Mouse (Mus musculus) forebrain, embryonic 15.5 days (tissue): Measurements from ENCODE around the gene Rsf1. TPM values are rescaled to one million over a fixed set of nuclear protein-coding genes. Genes with fewer than 3 reads are reported as not detected.
A peak's percentile ranks its signal among the peaks of the same experiment; 100 is the strongest.

Source experiments
- ATAC-seq: fragments of 200-750 bp; cut with Nextera tagmentation; replicated peaks from 2 replicates; pipeline ENCODE4 v1.8.0; 2017; ENCODE audit warnings: mild to moderate bottlenecking, moderate TSS enrichment, moderate library complexity
- H3K27ac ChIP-seq: fragments of 300-500 bp; sonication (generic); replicated peaks from 2 replicates; pipeline ENCODE4 v1.5.1; 2015; ENCODE audit warnings: mild to moderate bottlenecking, inconsistent platforms
- H3K27me3 ChIP-seq: fragments of 300-500 bp; sonication (generic); 2 replicates; pipeline ENCODE4 v1.6.1; 2015; ENCODE audit warnings: inconsistent platforms
- H3K36me3 ChIP-seq: fragments of 300-500 bp; sonication (generic); 2 replicates; pipeline ENCODE4 v1.6.1; 2015; ENCODE audit warnings: mild to moderate bottlenecking, inconsistent platforms
- H3K4me1 ChIP-seq: fragments of 300-500 bp; sonication (generic); 2 replicates; pipeline ENCODE4 v1.6.1; 2015; ENCODE audit warnings: inconsistent platforms
- H3K4me2 ChIP-seq: fragments of 300-500 bp; sonication (generic); replicated peaks from 2 replicates; pipeline ENCODE4 v1.6.1; 2015; ENCODE audit warnings: mild to moderate bottlenecking, inconsistent platforms
- H3K4me3 ChIP-seq: fragments of 300-500 bp; sonication (generic); 2 replicates; pipeline ENCODE4 v1.5.1; 2015; ENCODE audit warnings: mild to moderate bottlenecking, inconsistent platforms
- H3K9ac ChIP-seq: fragments of 300-500 bp; sonication (generic); replicated peaks from 2 replicates; pipeline ENCODE4 v1.6.1; 2015; ENCODE audit warnings: mild to moderate bottlenecking, inconsistent platforms
- H3K9me3 ChIP-seq: fragments of 300-500 bp; sonication (generic); 2 replicates; pipeline ENCODE4 v1.6.1; 2016; ENCODE audit warnings: inconsistent platforms
- WGBS: fragments of 180-500 bp; shearing (Covaris S2); methylation state at CpG from one replicate; pipeline ENCODE4 v1.1.7; 2015; ENCODE audit warnings: mixed read lengths; 5-methylcytosine and 5-hydroxymethylcytosine counted together
- polyA plus RNA-seq: library from polyadenylated mRNA; unstranded; fragments of >200 nt; fragmentation: Nextera tagmentation; extraction: Ambion mirVana; gene quantifications from 2 replicates; pipeline ENCODE4 v1.2.1, GENCODE M21; 2015

The Rsf1 gene
- polyA plus RNA-seq, 1 experiment from 2014 or later: 39.9 TPM

DNA sequence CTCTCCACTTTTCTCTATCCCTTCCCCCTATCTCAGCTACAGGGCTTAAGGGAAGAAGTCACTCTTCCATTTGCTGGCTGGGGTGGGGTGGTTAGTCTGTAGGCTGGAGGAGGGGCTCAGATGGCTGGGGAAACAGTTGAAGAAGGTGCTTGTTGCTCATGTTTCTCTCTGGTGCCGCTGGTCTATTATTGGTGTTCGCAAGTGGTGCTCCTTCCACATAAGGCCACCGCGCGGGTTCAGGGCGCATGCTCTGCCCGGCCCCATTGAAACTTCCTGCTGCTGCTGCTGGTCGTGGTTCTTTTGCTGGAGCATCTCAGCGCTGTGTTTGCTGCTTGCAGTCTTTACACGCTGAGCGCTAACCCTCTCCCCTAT, 1.1 kb downstream of the Rsf1 start:
- Histone ChIP-seq H3K27me3 (no peaks in the 10 kb centered on the region), H3K4me1 (peaks cover 21% of the 10 kb centered on the region), H3K9me3 (no peaks in the 10 kb centered on the region), H3K4me3 (peak overlapping the region; percentile 98), H3K36me3 (no peaks in the 10 kb centered on the region), H3K4me2 (peak overlapping the region; percentile 64), H3K27ac (peak overlapping the region; percentile 99), H3K9ac (peak overlapping the region; percentile 100)
- ATAC-seq: peak; percentile 42
- under 1% methylated on average over 11 of the region's 11 CpGs for WGBS

DNA sequence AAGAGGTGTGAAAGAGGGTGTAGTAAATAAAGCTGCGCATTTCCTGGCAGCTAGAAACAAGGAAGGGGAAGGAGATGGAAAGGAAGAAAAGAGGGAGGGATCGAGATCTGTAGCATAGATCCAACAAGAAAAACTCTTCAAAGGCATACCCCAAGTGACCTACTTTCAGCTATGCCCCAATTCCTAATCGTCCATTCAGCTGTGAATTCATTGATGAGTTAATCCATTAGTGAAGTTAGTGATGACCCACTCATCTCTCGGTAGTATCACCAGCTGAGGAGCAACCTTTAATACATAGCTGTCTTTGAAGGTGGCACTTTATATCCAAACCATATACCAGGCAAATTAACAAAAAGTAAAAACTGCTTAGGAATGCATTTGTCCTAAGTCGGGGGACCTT, 8.8 kb downstream of the Rsf1 start:
- ATAC-seq: no peak
- WGBS: 73% methylated on average over 5 of the region's 5 CpGs
- H3K4me2 ChIP-seq: no peak overlapping the region
- H3K36me3 ChIP-seq: no peaks in the 10 kb centered on the region
- H3K27me3 ChIP-seq: no peaks in the 10 kb centered on the region
- H3K9me3 ChIP-seq: no peaks in the 10 kb centered on the region
- no peak overlapping the region for H3K4me3 ChIP-seq
- no peak overlapping the region for H3K9ac ChIP-seq
- peaks cover 7% of the 10 kb centered on the region; the same call in 1 of the 2 replicates for H3K4me1 ChIP-seq
- no peak overlapping the region for H3K27ac ChIP-seq

DNA sequence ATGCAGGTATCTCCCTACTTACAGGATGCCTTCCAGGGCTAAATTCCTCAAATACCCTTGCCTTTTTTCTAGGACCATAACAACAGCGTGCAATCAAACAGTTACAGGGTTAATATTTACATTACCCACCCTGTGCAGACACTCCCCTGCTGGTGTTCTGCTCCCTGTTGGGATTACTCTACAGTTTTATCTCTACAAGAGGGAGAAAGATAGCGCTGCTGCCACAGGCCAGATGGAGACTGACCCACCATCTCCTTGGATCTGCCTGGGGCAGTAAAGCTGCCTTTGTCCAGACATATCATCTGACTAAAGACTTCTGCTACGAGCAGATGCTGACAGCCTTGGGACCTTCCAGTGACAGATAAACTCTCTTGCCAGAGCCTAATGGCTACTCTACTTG, 10.8 kb downstream of the Rsf1 start:
- Histone ChIP-seq H3K36me3 (no peaks in the 10 kb centered on the region), H3K9me3 (no peaks in the 10 kb centered on the region), H3K4me3 (no peak overlapping the region), H3K9ac (no peak overlapping the region), H3K27me3 (no peaks in the 10 kb centered on the region), H3K4me2 (no peak overlapping the region), H3K27ac (no peak overlapping the region), H3K4me1 (peaks cover 7% of the 10 kb centered on the region; the same call in 1 of the 2 replicates)
- ATAC-seq: no peak
- WGBS: 64% methylated on average over 3 of the region's 3 CpGs

DNA sequence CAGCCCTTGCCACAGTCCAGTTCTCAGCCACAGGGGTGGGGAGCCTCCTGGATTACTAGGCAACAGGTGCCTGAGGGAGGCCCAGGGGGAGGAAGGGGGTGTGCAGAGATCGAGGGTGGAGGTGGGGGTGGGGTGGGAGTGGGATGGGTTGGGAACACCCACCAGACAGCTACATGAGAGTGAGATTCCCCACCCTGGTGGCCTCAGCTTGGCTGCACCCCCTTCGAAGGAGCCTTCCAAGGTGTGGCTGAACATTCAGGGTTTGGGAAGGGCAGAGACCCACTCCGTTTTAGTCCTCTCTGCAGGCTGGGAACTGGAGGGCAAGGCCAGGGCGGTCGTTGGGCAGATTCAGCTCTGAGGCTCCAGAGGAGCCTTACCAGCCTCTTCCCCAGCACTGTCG, 11.6 kb downstream of the Rsf1 start:
- Histone ChIP-seq H3K36me3 (no peaks in the 10 kb centered on the region), H3K27ac (no peak overlapping the region), H3K4me3 (no peak overlapping the region), H3K4me1 (peaks cover 7% of the 10 kb centered on the region; the same call in 1 of the 2 replicates), H3K4me2 (no peak overlapping the region), H3K9me3 (no peaks in the 10 kb centered on the region), H3K27me3 (no peaks in the 10 kb centered on the region), H3K9ac (no peak overlapping the region)
- ATAC-seq: no peak
- 90% methylated on average over 6 of the region's 6 CpGs for WGBS

DNA sequence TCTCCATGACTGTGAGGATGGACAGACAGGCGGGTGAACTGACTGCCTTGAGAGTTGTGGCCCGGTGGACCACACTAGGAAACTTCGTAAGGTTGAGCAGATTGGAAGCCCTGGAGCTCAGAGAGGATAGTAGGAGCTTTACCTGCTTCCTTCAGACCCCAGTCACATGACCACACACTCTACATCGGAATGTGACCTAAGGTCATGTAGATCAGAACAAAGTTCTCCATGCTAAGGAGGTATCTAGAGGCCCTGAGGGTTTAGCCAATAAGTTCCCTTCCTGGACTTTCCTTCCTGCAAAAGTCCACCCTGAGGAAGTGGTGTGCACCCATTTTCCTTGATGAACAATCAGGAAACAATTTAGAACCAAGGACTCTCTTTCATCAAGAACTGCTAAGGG, 12.7 kb downstream of the Rsf1 start:
- Histone ChIP-seq H3K27ac (no peak overlapping the region), H3K9ac (no peak overlapping the region), H3K4me3 (no peak overlapping the region), H3K27me3 (no peaks in the 10 kb centered on the region), H3K9me3 (no peaks in the 10 kb centered on the region), H3K4me1 (peaks cover 7% of the 10 kb centered on the region; the same call in 1 of the 2 replicates), H3K4me2 (no peak overlapping the region), H3K36me3 (no peaks in the 10 kb centered on the region)
- ATAC-seq: no peak
- WGBS: 96% methylated on average over 4 of the region's 4 CpGs

DNA sequence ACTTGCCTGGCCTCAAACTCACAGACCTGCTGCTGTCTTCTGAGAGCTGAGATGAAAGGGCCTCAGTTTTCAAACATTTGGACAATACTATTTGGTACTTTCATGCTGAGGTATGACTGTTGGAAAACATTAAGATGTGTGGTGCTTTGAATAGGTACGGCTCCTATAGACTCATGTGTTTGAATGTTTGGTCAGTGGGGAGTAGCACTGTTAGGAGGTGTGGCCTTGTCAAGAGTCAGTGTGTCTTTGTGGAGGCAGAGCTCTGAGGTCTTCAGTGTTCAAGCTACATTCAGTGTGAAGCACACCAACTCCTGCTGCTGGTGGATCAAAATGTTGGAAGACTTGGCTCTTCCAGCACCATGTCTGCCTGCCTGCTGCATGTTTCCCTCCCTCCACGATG, 13.8 kb downstream of the Rsf1 start:
- Histone ChIP-seq H3K27me3 (no peaks in the 10 kb centered on the region), H3K4me2 (no peak overlapping the region), H3K9ac (no peak overlapping the region), H3K9me3 (no peaks in the 10 kb centered on the region), H3K4me1 (peaks cover 7% of the 10 kb centered on the region; the same call in 1 of the 2 replicates), H3K36me3 (no peaks in the 10 kb centered on the region), H3K27ac (no peak overlapping the region), H3K4me3 (no peak overlapping the region)
- ATAC-seq: no peak
- 95% methylated on average over 2 of the region's 2 CpGs for WGBS

DNA sequence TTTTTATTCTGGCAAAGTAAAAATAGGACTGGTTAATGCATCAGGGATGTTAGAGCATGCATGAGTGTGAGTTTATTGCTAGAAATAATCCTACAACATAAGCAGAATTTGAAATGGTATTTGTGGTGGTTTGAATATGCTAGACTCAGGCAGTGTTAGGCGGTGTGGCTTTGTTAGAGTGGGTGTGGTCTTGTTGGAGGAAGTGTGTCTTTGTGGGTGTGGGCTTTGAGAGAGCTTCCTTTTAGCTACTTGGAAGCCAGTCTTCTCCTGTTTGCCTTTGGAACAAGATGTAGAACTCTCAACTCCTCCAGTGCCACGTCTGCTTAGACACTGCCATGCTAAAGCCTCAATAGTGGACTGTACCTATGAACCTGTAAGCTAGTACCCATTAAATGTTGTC, 18.9 kb downstream of the Rsf1 start:
- Histone ChIP-seq H3K4me3 (no peak overlapping the region), H3K27ac (no peak overlapping the region), H3K27me3 (no peaks in the 10 kb centered on the region), H3K9me3 (no peaks in the 10 kb centered on the region), H3K36me3 (no peaks in the 10 kb centered on the region), H3K4me2 (no peak overlapping the region), H3K9ac (no peak overlapping the region), H3K4me1 (no peaks in the 10 kb centered on the region)
- ATAC-seq: no peak
- 94% methylated on average over 2 of the region's 2 CpGs for WGBS

DNA sequence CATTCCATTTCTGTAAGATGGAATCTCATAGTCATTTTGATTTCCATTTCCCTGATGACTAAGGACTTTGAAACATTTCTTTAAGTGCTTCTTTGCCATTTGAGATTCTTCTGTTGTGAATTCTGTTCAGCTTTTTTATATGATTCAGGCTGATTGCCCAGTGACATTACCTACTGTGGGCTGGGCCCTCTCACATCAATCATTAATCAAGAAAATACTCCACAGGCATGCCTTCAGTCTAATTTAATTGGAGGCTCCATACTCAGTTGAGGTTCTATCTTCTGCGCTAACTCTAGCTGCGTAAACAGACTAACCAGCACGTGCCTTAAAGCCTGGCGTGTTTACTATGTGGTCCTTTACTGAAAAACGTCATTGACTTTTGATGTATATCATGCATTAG, 41.7 kb downstream of the Rsf1 start:
- no peak overlapping the region for H3K27ac ChIP-seq
- no peak overlapping the region for H3K9ac ChIP-seq
- no peak overlapping the region for H3K4me3 ChIP-seq
- ATAC-seq: no peak
- H3K4me2 ChIP-seq: no peak overlapping the region
- H3K4me1 ChIP-seq: no peaks in the 10 kb centered on the region
- no peaks in the 10 kb centered on the region for H3K9me3 ChIP-seq
- 98% methylated on average over 5 of the region's 5 CpGs for WGBS
- H3K36me3 ChIP-seq: no peaks in the 10 kb centered on the region
- no peaks in the 10 kb centered on the region for H3K27me3 ChIP-seq

DNA sequence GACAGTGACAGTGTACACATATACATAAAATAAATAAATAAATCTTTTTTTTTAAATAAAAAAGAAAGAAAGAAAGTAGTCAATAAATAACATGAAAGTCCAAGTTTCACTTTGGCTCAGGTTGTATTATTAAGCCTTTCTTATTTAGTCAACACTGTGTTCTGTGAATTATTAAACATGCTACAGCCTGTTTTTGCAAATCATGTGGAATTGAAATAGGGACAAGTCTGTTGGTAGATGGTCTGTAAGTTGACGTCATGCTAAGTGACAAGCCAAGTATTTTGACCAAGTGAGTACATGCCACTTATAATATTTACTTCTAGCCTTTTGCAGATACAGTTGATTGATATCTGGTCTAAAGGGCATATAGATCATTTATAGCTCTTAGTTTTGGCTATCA, 43.0 kb downstream of the Rsf1 start:
- no peak overlapping the region for H3K4me2 ChIP-seq
- ATAC-seq: no peak
- no peaks in the 10 kb centered on the region for H3K9me3 ChIP-seq
- no peak overlapping the region for H3K27ac ChIP-seq
- H3K9ac ChIP-seq: no peak overlapping the region
- no peaks in the 10 kb centered on the region for H3K4me1 ChIP-seq
- WGBS: 92% methylated on average over 1 of the region's 1 CpGs
- H3K4me3 ChIP-seq: no peak overlapping the region
- H3K36me3 ChIP-seq: no peaks in the 10 kb centered on the region
- H3K27me3 ChIP-seq: no peaks in the 10 kb centered on the region

DNA sequence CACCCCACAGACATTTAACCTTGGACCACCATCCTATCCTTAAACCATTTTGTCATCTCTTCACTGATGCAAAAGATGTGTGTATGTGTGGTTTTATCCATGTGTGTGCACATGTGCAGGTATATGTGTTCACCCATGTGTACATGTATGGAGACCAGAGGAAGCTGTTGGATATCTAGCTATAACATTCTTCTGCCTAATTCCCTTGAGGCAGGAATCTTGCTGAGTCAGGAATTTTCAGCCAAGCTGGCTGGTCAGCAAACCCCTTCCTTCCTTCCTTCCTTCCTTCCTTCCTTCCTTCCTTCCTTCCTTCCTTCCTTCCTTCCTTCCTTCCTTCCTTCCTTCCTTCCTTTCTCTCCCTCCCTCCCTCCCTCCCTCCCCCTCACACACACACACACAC, 43.7 kb downstream of the Rsf1 start:
- Histone ChIP-seq H3K9ac (no peak overlapping the region), H3K4me1 (no peaks in the 10 kb centered on the region), H3K27me3 (no peaks in the 10 kb centered on the region), H3K36me3 (no peaks in the 10 kb centered on the region), H3K4me2 (no peak overlapping the region), H3K4me3 (no peak overlapping the region), H3K27ac (no peak overlapping the region), H3K9me3 (no peaks in the 10 kb centered on the region)
- no peak for ATAC-seq

DNA sequence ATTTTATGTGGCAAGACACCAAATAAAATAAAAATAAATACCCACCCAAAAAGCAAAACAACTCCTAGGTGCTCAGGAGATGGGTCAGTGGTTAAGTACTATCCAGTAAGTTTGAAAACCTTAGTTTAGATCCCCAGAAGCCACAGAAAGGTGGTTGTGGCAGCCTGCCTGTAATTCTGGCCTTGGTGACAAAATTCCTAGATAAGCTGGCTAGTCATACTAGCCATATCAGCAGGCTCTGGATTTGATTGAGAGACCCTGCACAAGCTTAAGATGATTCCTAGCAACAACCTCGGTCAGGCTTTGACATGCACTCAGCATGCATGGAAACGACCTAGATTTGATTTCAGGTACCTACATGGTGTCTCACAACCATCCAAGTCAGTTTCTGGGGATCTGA, 49.7 kb downstream of the Rsf1 start:
- Histone ChIP-seq H3K9me3 (no peaks in the 10 kb centered on the region), H3K36me3 (no peaks in the 10 kb centered on the region), H3K4me1 (no peaks in the 10 kb centered on the region), H3K27ac (no peak overlapping the region), H3K27me3 (no peaks in the 10 kb centered on the region), H3K9ac (no peak overlapping the region), H3K4me2 (no peak overlapping the region), H3K4me3 (no peak overlapping the region)
- WGBS: 65% methylated on average over 2 of the region's 2 CpGs
- ATAC-seq: no peak

DNA sequence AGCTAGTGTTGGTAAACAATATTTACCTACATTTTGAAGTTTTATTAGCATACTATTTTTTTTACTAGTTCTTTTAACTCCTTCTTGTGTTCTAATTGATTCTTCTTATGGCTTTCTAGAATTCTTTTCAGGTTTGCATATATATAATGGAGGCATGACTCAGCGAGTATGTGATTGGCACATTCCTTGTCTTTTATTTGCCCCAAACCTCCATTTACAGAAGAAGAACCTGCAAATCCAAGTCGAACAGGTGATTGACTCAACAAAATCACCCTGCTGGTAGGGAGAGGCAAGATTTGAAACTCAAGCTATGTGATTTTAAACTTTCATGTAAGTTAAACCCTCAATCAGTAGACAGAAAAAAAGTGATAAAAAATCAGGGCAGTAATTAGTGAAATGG, 51.6 kb downstream of the Rsf1 start:
- H3K9ac ChIP-seq: no peak overlapping the region
- H3K27me3 ChIP-seq: no peaks in the 10 kb centered on the region
- ATAC-seq: no peak
- H3K27ac ChIP-seq: no peak overlapping the region
- H3K4me1 ChIP-seq: no peaks in the 10 kb centered on the region
- 54% methylated on average over 2 of the region's 2 CpGs for WGBS
- H3K9me3 ChIP-seq: no peaks in the 10 kb centered on the region
- H3K36me3 ChIP-seq: no peaks in the 10 kb centered on the region
- no peak overlapping the region for H3K4me3 ChIP-seq
- H3K4me2 ChIP-seq: no peak overlapping the region

DNA sequence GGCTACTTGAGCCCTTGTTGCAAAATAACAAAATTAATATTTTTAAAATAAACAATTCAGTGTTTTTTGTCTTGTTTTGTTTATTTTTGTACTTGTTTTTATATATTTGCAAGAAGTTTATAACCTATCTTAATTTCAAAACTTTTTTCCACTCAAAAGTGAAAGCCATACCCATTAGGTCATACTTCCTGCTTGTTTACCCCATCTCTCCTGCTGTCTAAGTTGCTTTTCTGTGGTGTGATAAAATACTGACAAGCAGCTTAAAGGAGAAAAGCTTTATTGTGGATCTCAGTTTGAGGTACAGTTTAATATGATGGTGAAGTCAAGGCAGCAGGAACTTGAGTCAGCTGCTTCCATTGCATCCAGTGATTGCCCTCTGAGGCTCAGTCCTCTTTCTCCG, 53.2 kb downstream of the Rsf1 start:
- no peak for ATAC-seq
- H3K9me3 ChIP-seq: no peaks in the 10 kb centered on the region
- WGBS: 73% methylated on average over 1 of the region's 1 CpGs

More for the DNA sequence above, 53.2 kb downstream of the Rsf1 start:
- Histone ChIP-seq H3K36me3 (no peaks in the 10 kb centered on the region), H3K27me3 (no peaks in the 10 kb centered on the region), H3K4me3 (no peak overlapping the region), H3K4me2 (no peak overlapping the region), H3K4me1 (no peaks in the 10 kb centered on the region), H3K9ac (no peak overlapping the region), H3K27ac (no peak overlapping the region)
